ENCODE assay signal across 18 mouse cellular contexts in the genomic region with DNA sequence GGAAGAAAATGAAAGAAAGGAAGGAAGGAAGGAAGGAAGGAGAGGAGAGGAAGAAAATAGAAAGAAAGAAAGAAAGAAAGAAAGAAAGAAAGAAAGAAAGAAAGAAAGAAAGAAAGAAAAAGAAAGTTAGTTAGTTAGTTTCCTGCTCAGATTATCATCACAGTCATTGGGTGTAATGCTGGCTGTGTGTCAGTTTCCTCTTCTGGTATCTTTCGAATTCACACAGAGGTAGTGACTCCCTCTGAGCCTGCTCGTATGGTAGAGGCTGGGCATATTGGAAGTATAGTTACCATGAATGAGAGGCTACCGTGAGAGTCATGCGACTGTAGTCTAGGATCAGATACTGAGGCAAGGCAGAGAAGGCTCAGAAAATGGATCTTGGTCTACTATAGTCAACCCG.
A peak's percentile ranks its signal among the peaks of the same experiment; 100 is the strongest.
DNase-seq lines count a peak whose midpoint lies in the region; ATAC-seq and TF ChIP-seq lines count a peak whose summit lies in the region.
"Had no signal": no experiment of that assay in that cellular context is flagged by ENCODE, and none has a peak within 500 bp of the region (broad histone marks: within the 10 kb centered on the region; RNA-seq: fewer than 3 reads in every experiment).

No protein-coding gene starts in this region.

- no peaks in the 10 kb centered on the region for H3K36me3 ChIP-seq in liver, embryonic 13.5 days
- H3K36me3 ChIP-seq in stomach, postnatal 0 days (ENCODE audit: control insufficient read depth, insufficient read depth, low read length), result no peaks in the 10 kb centered on the region
- no peaks in the 10 kb centered on the region for H3K36me3 ChIP-seq in midbrain, embryonic 10.5 days
- H3K36me3 ChIP-seq: forebrain, embryonic 12.5 days; hindbrain, embryonic 12.5 days; limb, embryonic 15.5 days; midbrain, embryonic 13.5 days; stomach, embryonic 15.5 days had no signal

- no peak for TF ChIP-seq CTCF in stomach, postnatal 0 days (IDR thresholded peaks at IDR 0.05; ENCODE audit: low read depth)

- no peak for TF ChIP-seq EP300 in stomach, postnatal 0 days (optimal IDR thresholded peaks at IDR 0.05)

- ATAC-seq in liver, embryonic 13.5 days (ENCODE audit: low read depth), result 0 out of 2 replicates have a peak, but pooled peaks have one; percentile 47
- peak; percentile 62 for ATAC-seq in CD4-positive, CD25-positive, alpha-beta regulatory T cell, adult 4 months
- ATAC-seq in erythroid progenitor cell, adult 5-6 weeks (replicated peaks; ENCODE audit: low FRiP score, poor library complexity, severe bottlenecking), result peak; percentile 72
- ATAC-seq in stomach, postnatal 0 days (ENCODE audit: low FRiP score, low TSS enrichment), result no peak
- ATAC-seq: midbrain, embryonic 13.5 days had no signal

- DNase-seq in liver, embryonic 13.5 days, result no peak
- DNase-seq in liver, result no peak
- no peak for DNase-seq in stomach, postnatal 0 days (ENCODE audit: low spot score)
- DNase-seq in embryo, embryonic 10.5 days (ENCODE audit: low spot score), result no peak
- no peak for DNase-seq in midbrain, embryonic 10.5 days (ENCODE audit: low spot score)
- DNase-seq: left cerebral cortex, postnatal 4 days; right cerebral cortex, postnatal 4 days; thymus, adult 18-20 months; thymus, postnatal 36 days had no signal

- H3K27ac ChIP-seq in liver, embryonic 13.5 days, result no peak overlapping the region
- H3K27ac ChIP-seq in stomach, postnatal 0 days (replicated peaks), result peak overlapping the region; percentile 35; the same call in 1 of the 2 replicates
- H3K27ac ChIP-seq in midbrain, embryonic 10.5 days (replicated peaks), result no peak overlapping the region
- H3K27ac ChIP-seq: forebrain, embryonic 12.5 days; hindbrain, embryonic 12.5 days; midbrain, embryonic 13.5 days had no signal

- H3K9ac ChIP-seq in liver, embryonic 13.5 days, result no peak overlapping the region
- H3K9ac ChIP-seq in stomach, postnatal 0 days (ENCODE audit: low read length), result no peak overlapping the region
- H3K9ac ChIP-seq: forebrain, embryonic 12.5 days; hindbrain, embryonic 12.5 days; limb, embryonic 15.5 days; lung, embryonic 14.5 days; midbrain, embryonic 13.5 days; stomach, embryonic 15.5 days had no signal

- H3K4me1 ChIP-seq in liver, embryonic 13.5 days (replicated peaks), result peaks cover 18% of the 10 kb centered on the region
- H3K4me1 ChIP-seq in stomach, postnatal 0 days (replicated peaks; ENCODE audit: control insufficient read depth, insufficient read depth), result peaks cover 2% of the 10 kb centered on the region; the same call in 1 of the 2 replicates
- no peaks in the 10 kb centered on the region for H3K4me1 ChIP-seq in midbrain, embryonic 10.5 days
- H3K4me1 ChIP-seq: forebrain, embryonic 12.5 days; hindbrain, embryonic 12.5 days; midbrain, embryonic 13.5 days had no signal

- H3K4me2 ChIP-seq in liver, embryonic 13.5 days, result no peak overlapping the region
- H3K4me2 ChIP-seq in stomach, postnatal 0 days (replicated peaks; ENCODE audit: low read depth), result no peak overlapping the region
- H3K4me2 ChIP-seq: forebrain, embryonic 12.5 days; hindbrain, embryonic 12.5 days; limb, embryonic 15.5 days; lung, embryonic 14.5 days; midbrain, embryonic 13.5 days; stomach, embryonic 15.5 days had no signal

- no peak overlapping the region for H3K4me3 ChIP-seq in liver, embryonic 13.5 days (replicated peaks)
- no peak overlapping the region for H3K4me3 ChIP-seq in stomach, postnatal 0 days (ENCODE audit: low read depth, low read length)
- no peak overlapping the region for H3K4me3 ChIP-seq in midbrain, embryonic 10.5 days
- H3K4me3 ChIP-seq: forebrain, embryonic 12.5 days; heart, adult 2 months; hindbrain, embryonic 12.5 days; limb, embryonic 15.5 days; midbrain, embryonic 13.5 days; stomach, embryonic 15.5 days had no signal

- no peaks in the 10 kb centered on the region for H3K27me3 ChIP-seq in liver, embryonic 13.5 days
- no peaks in the 10 kb centered on the region for H3K27me3 ChIP-seq in stomach, postnatal 0 days (ENCODE audit: control insufficient read depth, insufficient read depth, low read length)
- no peaks in the 10 kb centered on the region for H3K27me3 ChIP-seq in midbrain, embryonic 10.5 days (ENCODE audit: low read depth, poor library complexity, severe bottlenecking)
- H3K27me3 ChIP-seq: forebrain, embryonic 12.5 days; hindbrain, embryonic 12.5 days; limb, embryonic 15.5 days; midbrain, embryonic 13.5 days; stomach, embryonic 15.5 days had no signal

- H3K9me3 ChIP-seq in liver, embryonic 13.5 days (replicated peaks), result no peaks in the 10 kb centered on the region
- no peaks in the 10 kb centered on the region for H3K9me3 ChIP-seq in stomach, postnatal 0 days (ENCODE audit: control insufficient read depth, low read length)
- H3K9me3 ChIP-seq in midbrain, embryonic 10.5 days (replicated peaks), result no peaks in the 10 kb centered on the region
- H3K9me3 ChIP-seq: forebrain, embryonic 12.5 days; hindbrain, embryonic 12.5 days; limb, embryonic 15.5 days; midbrain, embryonic 13.5 days; stomach, embryonic 15.5 days had no signal

- 54% methylated on average over 5 of the region's 5 CpGs for WGBS in liver, embryonic 13.5 days (ENCODE audit: insufficient replicate concordance)
- WGBS in stomach, postnatal 0 days, result 86% methylated on average over 5 of the region's 5 CpGs
- WGBS in midbrain, embryonic 10.5 days, result 88% methylated on average over 5 of the region's 5 CpGs
